Mouse (Mus musculus) inflammation-experienced regulatory T-cells, adult 6 months (primary cell): ENCODE results near the gene Rdh5. TPM values are rescaled to one million over a fixed set of nuclear protein-coding genes. Genes with fewer than 3 reads are reported as not detected.
A peak's percentile ranks its signal among the peaks of the same experiment; 100 is the strongest.

Experiments
- ATAC-seq: one replicate; pipeline ENCODE4 v1.8.0; 2017
- polyA plus RNA-seq, 3 experiments: library from polyadenylated mRNA; unstranded; fragments of 100-300 nt; shearing (Covaris generic); gene quantifications; one replicate each; pipeline ENCODE4 v1.2.1; 2017

Gene Rdh5
- polyA plus RNA-seq, 3 experiments from 2014 or later = 5.1 to 12.9 (median 11.9) TPM

- no peak for ATAC-seq
Measured at GRCm38 (mm10) chr10:128929638-128930378, 7.1 kb upstream of the Rdh5 start.

- no peak for ATAC-seq
Measured at GRCm38 (mm10) chr10:128928356-128928755, 5.7 kb upstream of the Rdh5 start.

GRCm38 (mm10) chr10:128923935-128924334 lies 1.2 kb upstream of the Rdh5 start, which contains the start of gene Bloc1s1:
Bloc1s1 (minus strand) TSS chr10:128924035.
- no peak for ATAC-seq

DNA sequence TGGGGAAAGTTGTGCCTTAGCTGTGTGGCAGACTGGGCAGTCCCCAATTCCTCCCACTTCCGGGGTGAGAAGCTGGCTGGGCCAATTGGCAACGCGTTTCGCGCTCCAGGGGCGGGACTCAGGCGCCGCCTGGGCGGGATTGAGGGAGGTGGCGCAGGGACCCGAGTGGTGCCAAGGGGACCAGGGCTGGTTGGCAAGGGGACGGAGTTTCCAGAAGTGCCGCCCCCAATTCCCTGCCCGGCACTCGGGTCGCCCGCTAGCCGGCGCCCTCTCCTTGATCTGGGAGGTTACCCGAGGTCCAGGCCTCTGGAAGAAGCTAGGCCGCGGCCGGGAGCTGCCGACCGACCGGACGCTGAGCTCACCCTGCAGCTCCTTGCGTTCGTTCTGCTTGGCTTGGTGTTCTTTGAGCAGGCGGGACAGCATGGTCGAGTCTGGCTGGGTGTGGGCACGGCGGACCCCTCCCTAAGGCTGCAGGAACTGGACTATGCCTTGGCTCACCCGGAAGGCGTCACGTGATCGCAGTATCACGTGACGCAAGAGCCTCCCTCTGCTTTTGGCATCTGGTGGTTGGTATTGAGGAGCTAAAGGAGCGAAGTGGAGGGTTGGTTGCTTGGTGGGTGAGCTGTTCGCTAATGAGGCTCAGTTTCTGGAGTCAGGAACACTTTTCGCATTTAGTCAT lies 464 bp upstream of the Rdh5 start:
- peak; percentile 98 for ATAC-seq

GRCm38 (mm10) chr10:128921883-128922821 lies 536 bp downstream of the Rdh5 start:
- no peak for ATAC-seq

GRCm38 (mm10) chr10:128921251-128921650 lies 1.4 kb downstream of the Rdh5 start:
- no peak for ATAC-seq

GRCm38 (mm10) chr10:128920736-128921161 lies 1.9 kb downstream of the Rdh5 start:
- ATAC-seq = no peak

- ATAC-seq = no peak
Measured at GRCm38 (mm10) chr10:128919966-128920365, 2.7 kb downstream of the Rdh5 start.

- no peak for ATAC-seq
Measured at GRCm38 (mm10) chr10:128919203-128919631, 3.5 kb downstream of the Rdh5 start.

DNA sequence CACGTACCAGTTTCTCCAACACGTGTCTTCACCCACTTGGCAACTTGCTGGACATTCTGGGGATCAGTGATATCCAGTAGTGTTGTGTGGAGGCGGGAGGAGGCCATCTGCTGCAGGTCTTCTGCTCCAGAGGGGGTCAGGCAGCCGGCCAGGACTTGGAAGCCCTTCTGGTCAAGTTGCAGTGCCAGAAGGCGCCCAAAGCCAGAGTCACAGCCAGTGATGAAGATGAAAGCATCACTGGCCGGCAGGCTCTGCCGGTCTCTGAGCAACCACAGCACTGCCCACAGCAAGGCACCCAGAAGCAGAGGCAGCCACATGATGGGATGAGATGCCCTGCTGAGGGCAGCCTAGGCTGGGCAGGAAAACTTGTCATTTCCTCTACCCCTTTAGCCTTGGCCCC lies 4.4 kb downstream of the Rdh5 start:
- no peak for ATAC-seq

DNA sequence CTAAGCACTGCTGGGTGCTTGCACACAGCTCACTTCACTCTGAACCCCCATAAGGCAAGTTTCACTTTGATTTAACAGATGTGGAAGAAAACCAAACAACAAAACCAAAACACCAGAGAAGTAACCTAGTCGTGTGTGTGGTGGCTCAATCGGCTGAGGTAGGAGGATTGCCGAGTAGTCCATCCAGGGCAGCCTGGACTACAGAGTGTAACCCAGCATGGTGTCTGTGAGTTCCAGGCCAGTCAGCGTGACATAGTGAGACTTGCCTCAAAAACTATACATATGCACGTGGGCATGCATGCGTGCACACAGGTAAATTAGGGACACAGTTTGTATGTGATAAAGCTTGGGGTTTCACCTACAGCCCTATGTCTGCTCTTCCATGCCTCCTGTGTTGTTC lies 5.3 kb downstream of the Rdh5 start:
- ATAC-seq = no peak

GRCm38 (mm10) chr10:128916665-128917064 lies 6.0 kb downstream of the Rdh5 start:
- no peak for ATAC-seq

- ATAC-seq = no peak
Measured at GRCm38 (mm10) chr10:128915550-128915949, 7.1 kb downstream of the Rdh5 start.

GRCm38 (mm10) chr10:128913696-128914095 lies 9.0 kb downstream of the Rdh5 start:
- no peak for ATAC-seq

GRCm38 (mm10) chr10:128913219-128913618 lies 9.5 kb downstream of the Rdh5 start:
- ATAC-seq = peak; percentile 89

GRCm38 (mm10) chr10:128912791-128913190 lies 9.9 kb downstream of the Rdh5 start:
- ATAC-seq = no peak

- ATAC-seq = no peak
Measured at GRCm38 (mm10) chr10:128912268-128912667, 10.4 kb downstream of the Rdh5 start.

- no peak for ATAC-seq
Measured at GRCm38 (mm10) chr10:128911430-128911829, 11.3 kb downstream of the Rdh5 start.

GRCm38 (mm10) chr10:128910066-128910841 lies 12.4 kb downstream of the Rdh5 start:
- no peak for ATAC-seq

- no peak for ATAC-seq
Measured at GRCm38 (mm10) chr10:128909567-128910028, 13.1 kb downstream of the Rdh5 start.

- no peak for ATAC-seq
Measured at GRCm38 (mm10) chr10:128908778-128909448, 13.8 kb downstream of the Rdh5 start.
